Mouse (Mus musculus): ENCODE measurements around the gene Olfr642.

Gene Olfr642

DNA sequence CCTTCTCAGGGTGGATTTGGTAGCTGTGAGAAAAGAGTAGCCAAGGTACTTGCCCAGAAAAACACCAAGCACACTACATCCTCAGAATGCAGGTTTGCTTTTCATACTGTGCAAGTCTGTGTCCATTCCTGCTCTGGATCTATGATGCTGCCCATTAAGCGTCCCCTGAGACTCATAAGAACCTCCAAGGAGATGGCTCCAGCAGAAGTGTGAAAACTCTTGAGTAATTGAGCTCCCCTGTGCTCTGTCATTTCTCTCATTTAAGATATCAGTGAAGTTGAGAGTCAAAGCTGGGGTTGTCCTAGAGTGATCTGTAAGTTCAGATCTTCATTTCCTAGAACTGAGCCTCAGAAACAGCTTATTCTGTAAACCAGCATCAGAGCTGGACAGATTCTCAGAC is at the start of gene Olfr642:
Gene Olfr642 (minus strand): TSS at position 101 of the 400 bp plus-strand sequence.
- DNase-seq: no peak

DNA sequence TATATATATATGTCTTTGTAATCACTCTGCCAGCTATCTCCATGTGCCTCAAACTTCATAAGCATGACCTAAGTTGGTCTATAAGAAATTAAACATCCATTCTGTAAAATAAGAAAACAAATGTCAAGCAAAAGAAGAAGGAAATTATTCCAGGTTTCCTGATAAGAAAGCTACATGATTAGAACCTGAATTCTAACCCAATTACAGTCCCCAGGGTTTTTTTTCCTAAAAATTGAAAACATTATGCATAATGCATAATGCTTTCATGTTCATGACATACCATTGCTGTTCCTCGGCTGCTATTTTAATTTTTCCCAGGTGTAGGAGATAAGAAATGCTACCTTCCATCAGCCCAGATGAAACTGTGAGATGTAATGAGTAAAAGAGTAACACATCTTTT is 32.9 kb upstream of the Olfr642 start, which contains the start of gene Olfr645:
Gene Olfr645 (minus strand): TSS at position 101 of the 400 bp plus-strand sequence.
- DNase-seq: no peak

DNA sequence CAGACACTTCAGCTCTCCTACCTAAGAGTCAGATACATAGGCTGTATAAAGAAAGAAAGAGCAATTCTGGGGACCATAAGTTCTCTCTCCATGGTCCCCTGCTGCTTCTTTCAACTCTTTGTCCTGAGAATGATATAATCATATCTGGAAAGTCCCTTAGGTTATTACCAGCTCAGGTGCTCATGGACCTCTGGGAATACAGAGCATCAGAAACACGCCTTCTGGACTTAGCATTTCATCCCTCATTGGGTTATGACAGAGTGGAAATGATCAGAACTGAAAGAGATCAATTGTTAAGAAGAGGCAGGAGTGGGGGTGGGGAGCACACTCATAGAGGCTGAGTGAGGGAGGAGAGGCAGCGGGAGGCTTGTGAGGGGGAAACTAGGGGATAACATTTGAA is 19.3 kb upstream of the Olfr642 start, which contains the start of gene Olfr644:
Gene Olfr644 (minus strand): TSS at position 101 of the 400 bp plus-strand sequence.
- no peak for DNase-seq

DNA sequence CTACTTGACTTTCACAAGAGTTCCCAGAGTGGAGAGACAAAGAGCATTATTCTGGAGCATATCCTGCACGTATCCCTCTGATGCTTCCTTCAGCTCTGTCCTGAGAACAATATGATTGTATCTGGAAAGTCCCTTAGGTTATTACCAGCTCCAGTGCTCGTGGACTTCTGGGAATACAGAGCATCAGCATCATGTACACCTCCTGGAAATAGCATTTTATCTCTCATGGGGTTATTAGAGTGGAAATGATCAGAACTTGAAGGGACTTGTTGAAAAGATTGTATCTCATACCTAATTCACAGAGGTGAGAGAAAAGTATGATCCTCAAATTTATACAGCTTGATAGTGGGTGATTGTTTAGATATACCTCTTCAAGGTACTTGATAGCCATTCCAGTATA is 8.9 kb upstream of the Olfr642 start, which contains the start of gene 4930516K23Rik:
Gene 4930516K23Rik (minus strand): TSS at position 101 of the 400 bp plus-strand sequence.
- no peak for DNase-seq

DNA sequence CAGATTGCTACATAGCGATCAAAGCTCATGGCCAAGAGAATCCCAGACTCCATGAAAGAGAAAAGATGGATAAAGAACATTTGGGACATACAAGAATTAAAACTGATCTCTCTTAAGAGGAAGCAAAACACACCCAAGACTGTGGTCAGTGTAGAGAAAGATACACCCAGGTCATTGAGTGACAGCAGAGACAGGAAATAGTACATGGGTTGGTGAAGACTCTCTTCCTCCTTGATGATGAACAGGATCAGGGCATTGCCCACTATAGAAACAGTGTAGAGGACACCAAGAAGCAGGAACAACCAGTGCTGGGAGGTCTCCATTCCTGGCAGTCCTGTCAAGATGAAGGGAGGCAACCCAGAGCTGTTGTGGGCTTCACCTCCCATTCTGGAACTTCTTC is 6.7 kb upstream of the Olfr642 start:
- no peak for DNase-seq

DNA sequence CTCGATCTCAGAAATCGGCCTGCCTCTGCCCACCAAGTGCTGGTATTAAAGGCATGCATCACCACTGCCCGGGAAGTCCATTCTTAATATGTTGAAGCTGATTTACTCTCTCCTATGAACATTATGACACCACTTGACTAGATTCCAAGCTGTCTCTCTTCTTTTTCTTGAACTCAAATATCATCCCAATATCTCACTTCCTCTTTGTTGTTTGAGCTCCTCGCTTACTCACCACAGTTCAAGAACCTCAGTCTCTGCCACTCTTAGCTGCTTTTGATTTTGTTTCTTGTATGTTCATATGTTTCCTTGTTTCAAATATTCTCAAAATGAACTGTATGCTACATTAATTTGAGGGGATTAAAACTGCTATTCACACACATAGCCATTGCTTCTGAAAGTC is 1.7 kb downstream of the Olfr642 start:
- DNase-seq: no peak

DNA sequence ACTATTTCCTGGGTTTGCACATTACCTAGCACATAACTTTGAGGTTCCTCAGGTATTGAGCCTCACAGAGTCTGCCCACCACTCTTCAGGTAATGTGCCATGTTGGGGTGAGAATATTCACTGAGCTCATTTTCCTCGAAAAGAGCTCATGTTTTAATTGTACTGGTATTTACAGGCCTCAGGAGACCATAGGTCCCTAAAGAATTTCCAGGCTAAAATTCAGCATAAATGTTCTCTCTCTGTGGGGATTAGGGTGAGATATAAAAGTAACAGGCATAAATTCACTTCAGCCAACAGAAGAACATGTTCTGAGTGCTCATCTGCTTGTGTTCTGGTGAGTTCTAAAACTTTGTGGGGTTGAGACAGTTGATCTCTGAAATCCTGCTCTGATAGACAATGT is 17.3 kb downstream of the Olfr642 start, which contains the start of gene Olfr641:
Gene Olfr641 (plus strand): TSS at position 301 of the 400 bp plus-strand sequence.
- no peak for DNase-seq

DNA sequence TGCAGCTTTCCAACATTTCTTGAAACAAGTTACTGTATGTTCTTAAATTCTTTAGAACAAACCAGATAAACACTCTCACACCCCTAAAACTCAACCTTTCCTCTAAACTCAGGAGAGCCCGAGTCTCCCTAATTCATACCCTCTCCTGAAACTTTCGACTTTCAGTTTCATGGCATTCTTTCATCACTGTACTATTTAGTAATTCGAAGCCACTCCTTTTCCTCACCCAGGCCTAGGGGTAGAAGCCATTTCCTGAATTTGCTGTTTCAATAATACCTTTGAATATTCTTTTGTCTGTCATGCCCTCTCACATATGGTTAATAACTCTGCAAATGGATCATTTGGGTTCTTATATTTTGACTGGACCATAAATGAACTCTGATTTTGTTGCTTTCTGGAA is 25.5 kb downstream of the Olfr642 start:
- no peak for DNase-seq

DNA sequence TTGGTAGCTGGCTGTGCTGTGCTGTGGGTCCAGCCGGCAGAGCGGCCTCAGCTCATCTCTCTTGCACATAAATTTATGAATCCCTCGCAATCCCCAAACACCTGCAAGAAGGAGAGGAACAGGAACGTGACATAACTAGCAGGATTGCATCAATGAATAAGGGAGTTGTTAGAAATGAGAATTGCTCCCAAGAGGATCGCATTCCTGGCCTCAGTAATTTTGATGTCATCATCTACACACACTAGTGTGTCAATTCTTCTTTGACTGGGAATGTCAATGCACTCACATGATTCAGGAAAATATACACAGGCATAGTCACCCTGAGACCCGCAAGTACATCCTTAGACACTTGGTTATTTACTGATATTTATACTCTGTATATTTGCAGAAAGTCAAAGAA is 27.0 kb downstream of the Olfr642 start, which contains the start of gene Olfr640:
Gene Olfr640 (minus strand): TSS at position 101 of the 400 bp plus-strand sequence.
- no peak for DNase-seq

DNA sequence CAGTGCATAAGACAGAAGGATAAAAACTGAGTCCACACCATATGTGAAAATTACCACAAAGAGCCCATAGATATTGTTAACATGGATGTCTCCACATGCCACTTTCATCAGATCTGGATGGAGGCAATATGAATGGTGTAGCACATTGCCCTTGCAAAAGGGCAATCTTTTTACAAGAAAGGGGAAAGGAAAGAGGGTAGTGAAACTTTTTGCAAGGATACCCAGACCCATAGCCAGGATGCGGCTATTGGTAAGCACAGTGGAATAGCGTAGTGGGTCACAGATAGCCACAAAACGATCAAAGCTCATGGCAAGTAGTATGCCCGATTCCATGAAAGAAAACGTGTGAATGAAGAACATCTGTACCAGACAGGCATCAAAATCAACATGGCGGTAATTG is 30.8 kb downstream of the Olfr642 start:
- no peak for DNase-seq

DNA sequence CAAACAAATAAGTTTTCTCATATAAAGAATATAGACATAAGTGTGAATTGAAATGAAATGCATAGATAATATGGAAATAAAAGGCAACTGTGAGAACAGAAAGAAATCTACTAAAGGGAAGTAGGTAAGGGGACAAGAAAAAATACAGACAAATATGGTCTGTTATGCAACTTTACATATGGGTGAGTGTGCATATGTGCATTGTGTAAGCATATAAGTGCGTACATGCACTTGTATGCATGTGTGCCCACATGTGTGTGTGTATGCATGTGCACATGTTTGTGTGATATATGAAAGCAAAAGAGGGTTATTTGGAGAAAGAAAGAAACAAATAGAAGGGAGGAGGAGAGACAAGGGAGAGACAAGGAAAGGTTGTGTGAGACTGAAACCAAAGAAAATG is 33.5 kb downstream of the Olfr642 start:
- DNase-seq: no peak

DNA sequence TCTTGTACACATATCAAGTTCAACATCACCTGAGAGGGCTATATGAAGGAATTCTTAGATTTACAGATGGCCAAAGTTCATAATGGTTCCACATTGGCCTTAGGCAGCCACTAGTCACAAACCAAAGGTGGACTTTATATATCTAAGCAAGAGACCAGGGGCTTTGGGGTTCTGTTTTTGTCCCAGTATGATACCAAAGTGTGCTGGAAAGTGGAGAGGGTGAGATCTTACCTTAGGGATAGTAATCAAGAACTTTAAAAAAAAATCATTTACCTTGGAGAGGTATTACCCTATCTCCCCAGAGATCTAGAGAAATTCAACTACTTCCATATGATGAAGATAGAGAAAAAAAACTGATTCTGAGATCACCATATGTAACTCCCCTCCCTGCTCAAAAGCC is 35.3 kb downstream of the Olfr642 start, which contains the start of gene Olfr639:
Gene Olfr639 (minus strand): TSS at position 101 of the 400 bp plus-strand sequence.
- no peak for DNase-seq

DNA sequence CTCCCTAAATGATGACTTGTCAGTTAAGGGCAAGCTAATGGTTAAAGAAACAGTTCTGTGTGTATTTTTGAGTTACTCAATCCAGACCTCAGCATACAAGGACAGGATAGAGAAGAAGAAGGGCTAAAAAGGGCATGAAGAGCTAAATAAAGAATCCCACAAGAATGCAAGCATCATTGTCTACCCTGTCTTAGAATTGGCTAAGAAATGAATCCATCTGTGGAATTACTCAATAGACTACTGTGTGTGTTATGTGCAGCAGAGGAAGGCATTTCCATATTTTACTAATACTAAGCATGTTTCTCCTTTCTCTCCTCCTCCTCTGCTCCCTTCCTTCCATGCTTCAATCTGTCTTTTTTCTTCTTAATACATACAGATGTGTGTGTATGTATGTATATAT is 53.3 kb downstream of the Olfr642 start:
- DNase-seq: no peak

DNA sequence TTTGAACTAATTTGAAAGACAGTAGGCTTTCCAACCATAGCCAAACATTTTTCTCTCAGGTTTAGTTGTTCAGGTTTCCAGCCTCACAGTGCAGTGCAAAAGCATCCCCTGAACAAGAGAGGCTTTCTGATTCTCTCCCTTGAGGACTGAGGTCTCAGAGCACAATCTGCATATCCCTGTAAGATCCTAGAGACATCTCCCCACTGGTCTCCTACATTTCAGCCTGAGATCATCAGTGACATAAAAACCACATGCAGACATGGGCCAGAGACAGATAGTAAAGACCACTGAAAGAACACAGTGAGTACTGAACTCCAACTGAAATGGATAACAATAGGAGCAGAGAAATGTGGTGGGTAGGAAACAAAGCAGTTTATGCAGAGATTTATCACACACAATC is 54.0 kb downstream of the Olfr642 start, which contains the start of gene Olfr638:
Gene Olfr638 (plus strand): TSS at position 301 of the 400 bp plus-strand sequence.
- DNase-seq: no peak

Data from cerebellum, postnatal 36 days (tissue).